Comparison of ENCODE assay signal across 23 mouse cellular contexts in genomic region chr15:3960094-3960493, GRCm38 (mm10). TPM values are rescaled to one million over a fixed set of nuclear protein-coding genes. Genes with fewer than 3 reads are reported as not detected.
DNase-seq lines count a peak whose midpoint lies in the region; ATAC-seq and TF ChIP-seq lines count a peak whose summit lies in the region.
"Had no signal": no experiment of that assay in that cellular context is flagged by ENCODE, and none has a peak within 500 bp of the region (broad histone marks: within the 10 kb centered on the region; RNA-seq: fewer than 3 reads in every experiment).

No protein-coding gene starts in this region.

- 20% methylated on average over 1 of the region's 1 CpGs for WGBS in liver, adult 2 months
- 68% methylated on average over 1 of the region's 1 CpGs for WGBS in liver, embryonic 11.5 days

- H3K27ac ChIP-seq in liver, adult 2 months (replicated peaks; ENCODE audit: insufficient read depth, low read depth, low read length) = no peak overlapping the region
- H3K27ac ChIP-seq in liver, embryonic 11.5 days (ENCODE audit: low read depth, low read length) = no peak overlapping the region
- H3K27ac ChIP-seq: embryonic facial prominence, embryonic 12.5 days; forebrain, embryonic 13.5 days; gastrocnemius, adult 2 months; heart, embryonic 13.5 days; hindbrain, embryonic 15.5 days had no signal

- no peak for TF ChIP-seq POLR2A in liver, adult 2 months (IDR thresholded peaks at IDR 0.05; ENCODE audit: extremely low read depth, insufficient read depth, low read length)

- TF ChIP-seq CTCF in liver, adult 2 months (IDR thresholded peaks at IDR 0.05; ENCODE audit: low read depth, low read length) = no peak

- no peaks in the 10 kb centered on the region for H3K9me3 ChIP-seq in liver, embryonic 11.5 days (ENCODE audit: control insufficient read depth, low read length)
- H3K9me3 ChIP-seq: embryonic facial prominence, embryonic 12.5 days; forebrain, embryonic 13.5 days; heart, embryonic 13.5 days; hindbrain, embryonic 15.5 days had no signal

- ATAC-seq in liver, embryonic 11.5 days (replicated peaks; ENCODE audit: low FRiP score) = no peak
- ATAC-seq: forebrain, embryonic 13.5 days; forebrain, postnatal 0 days had no signal

- no peak overlapping the region for H3K4me3 ChIP-seq in liver, adult 2 months (ENCODE audit: insufficient read depth, low read depth, low read length)
- no peak overlapping the region for H3K4me3 ChIP-seq in liver, embryonic 11.5 days (ENCODE audit: low read depth, low read length)
- H3K4me3 ChIP-seq: embryonic facial prominence, embryonic 12.5 days; forebrain, embryonic 13.5 days; gastrocnemius, adult 2 months; heart, embryonic 13.5 days; hindbrain, embryonic 15.5 days had no signal

- H3K9ac ChIP-seq in liver, adult 2 months (ENCODE audit: low read depth, low read length) = no peak overlapping the region
- H3K9ac ChIP-seq in liver, embryonic 11.5 days (ENCODE audit: low read depth, low read length) = no peak overlapping the region
- H3K9ac ChIP-seq: embryonic facial prominence, embryonic 12.5 days; forebrain, embryonic 13.5 days; forebrain, postnatal 0 days; heart, embryonic 13.5 days; hindbrain, embryonic 15.5 days had no signal

- no peak overlapping the region for H3K4me2 ChIP-seq in liver, embryonic 11.5 days
- H3K4me2 ChIP-seq: embryonic facial prominence, embryonic 12.5 days; forebrain, embryonic 13.5 days; heart, embryonic 13.5 days; hindbrain, embryonic 15.5 days had no signal

- no peaks in the 10 kb centered on the region for H3K79me2 ChIP-seq in liver, adult 2 months (ENCODE audit: control insufficient read depth, insufficient read depth, low read length)

- H3K27me3 ChIP-seq in liver, adult 2 months (ENCODE audit: control insufficient read depth, insufficient read depth, low read length) = no peaks in the 10 kb centered on the region
- no peaks in the 10 kb centered on the region for H3K27me3 ChIP-seq in liver, embryonic 11.5 days (replicated peaks; ENCODE audit: control insufficient read depth, insufficient read depth, low read length)
- H3K27me3 ChIP-seq: CH12.LX; embryonic facial prominence, embryonic 12.5 days; forebrain, embryonic 13.5 days; heart, embryonic 13.5 days; hindbrain, embryonic 15.5 days had no signal

- no peaks in the 10 kb centered on the region for H3K4me1 ChIP-seq in liver, adult 2 months (ENCODE audit: control insufficient read depth, insufficient read depth, low read length)
- no peaks in the 10 kb centered on the region for H3K4me1 ChIP-seq in liver, embryonic 11.5 days (replicated peaks; ENCODE audit: control insufficient read depth, insufficient read depth, low read length)
- H3K4me1 ChIP-seq: embryonic facial prominence, embryonic 12.5 days; forebrain, embryonic 13.5 days; hindbrain, embryonic 15.5 days had no signal

- no peaks in the 10 kb centered on the region for H3K36me3 ChIP-seq in liver, adult 2 months (ENCODE audit: control insufficient read depth, insufficient read depth, low read length)
- H3K36me3 ChIP-seq in liver, embryonic 11.5 days (ENCODE audit: control insufficient read depth, insufficient read depth, low read length) = no peaks in the 10 kb centered on the region
- H3K36me3 ChIP-seq: embryonic facial prominence, embryonic 12.5 days; heart, embryonic 13.5 days; hindbrain, embryonic 15.5 days had no signal

- DNase-seq in kidney, adult 11 months = peak; percentile 26
- DNase-seq in kidney, postnatal 4 days = no peak
- DNase-seq in liver, adult 2 months (ENCODE audit: extremely low read depth, low read depth, low spot score) = peak; percentile 53
- no peak for DNase-seq in liver, embryonic 11.5 days (ENCODE audit: low spot score)
- DNase-seq in ZHBTc4 (ENCODE audit: low read depth, low spot score) = peak; percentile 16
- peak; percentile 24 for DNase-seq in kidney, postnatal 14 days
- no peak for DNase-seq in urinary bladder, postnatal 4 days (ENCODE audit: low spot score in 2 of 2)
- DNase-seq in urinary bladder, postnatal 10 days (ENCODE audit: low spot score) = no peak
- DNase-seq: adrenal gland, postnatal 10 days; cerebellum, adult 11 months; cerebellum, adult 8-10 months; cerebellum, postnatal 14 days; embryo, embryonic 11 days; forebrain, postnatal 0 days; gastrocnemius, adult 2 months; gastrocnemius, postnatal 25 days; heart, adult 11 months; heart, postnatal 36 days had no signal

RNA-seq across cellular contexts. Expression of gene Fbxo4, which starts 19.3 kb away (rescaled TPM):
- total RNA-seq in liver, adult 2 months (2014; rRNA removed) = 18.0 and 21.1 TPM in 2 replicates
- polyA plus RNA-seq in liver, adult 2 months (2012; rRNA removed) = 7.3 and 8.3 TPM in 2 replicates
- 3.9 and 5.1 TPM in 2 replicates for polyA plus RNA-seq in liver, embryonic 11.5 days (2014; fragmentation: Nextera tagmentation; extraction: Ambion mirVana)

RNA-seq across cellular contexts. Expression of gene AW549877, which starts 35.5 kb away (rescaled TPM):
- 20.3 and 20.9 TPM in 2 replicates for total RNA-seq in liver, adult 2 months (2014; rRNA removed)
- 5.5 and 5.8 TPM in 2 replicates for polyA plus RNA-seq in liver, adult 2 months (2012; rRNA removed)
- 20.8 and 21.6 TPM in 2 replicates for polyA plus RNA-seq in liver, embryonic 11.5 days (2014; fragmentation: Nextera tagmentation; extraction: Ambion mirVana)

Comparison
In these comparisons a context has a peak if more than half of its experiments do, and no peak if none do; other contexts are left out.
1. DNase-seq: peak in kidney, adult 11 months (single experiment), liver, adult 2 months (single experiment), ZHBTc4 (single experiment) and kidney, postnatal 14 days (single experiment); none in kidney, postnatal 4 days (0 of 2), liver, embryonic 11.5 days (single experiment), urinary bladder, postnatal 4 days (0 of 2) and urinary bladder, postnatal 10 days (single experiment).